ENCODE assay signal across 25 mouse cellular contexts in the genomic region with DNA sequence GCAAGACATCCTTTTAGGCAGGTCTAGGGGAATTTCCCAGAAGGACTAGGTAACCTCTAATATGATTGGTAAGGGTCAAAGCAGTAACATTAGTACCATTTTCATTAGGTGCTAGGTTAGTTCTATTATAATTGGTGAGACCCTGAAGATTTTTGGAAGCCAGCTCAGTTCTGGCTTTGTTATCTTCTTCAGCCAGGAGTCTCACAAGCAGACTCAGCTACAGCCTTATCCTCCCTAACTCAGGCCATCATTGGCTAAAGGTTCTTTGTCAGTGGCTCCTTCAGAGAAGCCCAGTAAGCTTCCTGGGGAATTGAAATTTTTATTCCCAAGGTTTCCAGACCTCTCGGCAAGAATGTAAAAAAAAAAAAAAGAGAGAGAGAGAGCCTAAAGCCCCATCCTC. TPM values are rescaled to one million over a fixed set of nuclear protein-coding genes. Genes with fewer than 3 reads are reported as not detected.
"Had no signal": no experiment of that assay in that cellular context is flagged by ENCODE, and none has a peak within 500 bp of the region (broad histone marks: within the 10 kb centered on the region; RNA-seq: fewer than 3 reads in every experiment).

No protein-coding gene starts in this region.

- H3K9me3 ChIP-seq: limb, embryonic 12.5 days; limb, embryonic 15.5 days; midbrain, embryonic 10.5 days; midbrain, embryonic 13.5 days; neural tube, embryonic 13.5 days; stomach, embryonic 15.5 days had no signal

- H3K27ac ChIP-seq: limb, embryonic 12.5 days; limb, embryonic 15.5 days; midbrain, embryonic 10.5 days; midbrain, embryonic 13.5 days; neural tube, embryonic 13.5 days; stomach, embryonic 15.5 days had no signal

- H3K36me3 ChIP-seq: limb, embryonic 12.5 days; limb, embryonic 15.5 days; midbrain, embryonic 10.5 days; midbrain, embryonic 13.5 days; neural tube, embryonic 13.5 days; stomach, embryonic 15.5 days had no signal

- H3K4me3 ChIP-seq: limb, embryonic 12.5 days; limb, embryonic 15.5 days; midbrain, embryonic 10.5 days; midbrain, embryonic 13.5 days; myocyte; neural tube, embryonic 13.5 days; stomach, embryonic 15.5 days had no signal

- ATAC-seq: intestine, embryonic 16.5 days; midbrain, embryonic 13.5 days; midbrain, embryonic 16.5 days had no signal

- H3K4me2 ChIP-seq: limb, embryonic 12.5 days; limb, embryonic 15.5 days; midbrain, embryonic 13.5 days; neural tube, embryonic 13.5 days; stomach, embryonic 15.5 days had no signal

- H3K27me3 ChIP-seq: stomach, embryonic 15.5 days had no signal

- DNase-seq: kidney, adult 18-20 months; kidney, adult 9 months; kidney, postnatal 14 days; kidney, postnatal 4 days; left cerebral cortex, postnatal 4 days; lung, adult 2 months; lung, postnatal 14 days; lung, postnatal 4 days; retina, postnatal 1 day; right cerebral cortex, postnatal 25 days; spleen, adult 18-20 months; thymus, postnatal 36 days had no signal

- H3K9ac ChIP-seq: limb, embryonic 12.5 days; limb, embryonic 15.5 days; midbrain, embryonic 13.5 days; neural tube, embryonic 13.5 days; stomach, embryonic 15.5 days had no signal

RNA-seq across cellular contexts. Expression of gene Gltpd2, which starts 0.6 kb away (rescaled TPM):
- polyA plus RNA-seq: midbrain, embryonic 16.5 days; myocyte; thymus, postnatal 0 days had no signal

RNA-seq across cellular contexts. Expression of gene Vmo1, which starts 4.0 kb away (rescaled TPM):
- polyA plus RNA-seq: midbrain, embryonic 10.5 days; midbrain, embryonic 13.5 days; midbrain, embryonic 16.5 days; myocyte; stomach, embryonic 15.5 days had no signal

RNA-seq across cellular contexts. Expression of gene Tm4sf5, which starts 13.4 kb away (rescaled TPM):
- polyA plus RNA-seq: midbrain, embryonic 10.5 days; myocyte had no signal

RNA-seq across cellular contexts. Expression of gene Gm40193, which starts 14.3 kb away (rescaled TPM):
- polyA plus RNA-seq: intestine, embryonic 16.5 days; kidney, embryonic 16.5 days; limb, embryonic 12.5 days; limb, embryonic 15.5 days; lung, adult 2 months; lung, embryonic 16.5 days; midbrain, embryonic 10.5 days; midbrain, embryonic 13.5 days; midbrain, embryonic 16.5 days; myocyte; neural tube, embryonic 13.5 days; stomach, embryonic 15.5 days; thymus, postnatal 0 days; urinary bladder, adult 2 months had no signal
